Mouse (Mus musculus) layer of hippocampus, postnatal 10 days (tissue): ENCODE results near the gene Gns. TPM values are rescaled to one million over a fixed set of nuclear protein-coding genes. Genes with fewer than 3 reads are reported as not detected.

Experiments
- DNase-seq, 2 experiments: peaks; one replicate each; pipeline ENCODE4 v3.0.0; 2021; ENCODE audit warnings: low spot score in 2 of 2
- total RNA-seq, 2 experiments: library from RNA; stranded (reverse); gene quantifications; 2 replicates each; pipeline ENCODE4 v1.2.3; 2021

Gene Gns
- total RNA-seq, 2 experiments from 2014 or later, result 75.8 to 79.0 TPM

GRCm38 (mm10) chr10:121364306-121364705 is 584 bp upstream of the Gns start:
- DNase-seq, result no peak

GRCm38 (mm10) chr10:121365781-121366272 is 937 bp downstream of the Gns start:
- DNase-seq, result no peak

- no peak for DNase-seq
Measured at GRCm38 (mm10) chr10:121367271-121367670, 2.4 kb downstream of the Gns start.

- no peak for DNase-seq
Measured at GRCm38 (mm10) chr10:121367780-121368179, 2.9 kb downstream of the Gns start.

GRCm38 (mm10) chr10:121368783-121369465 is 4.0 kb downstream of the Gns start:
- no peak for DNase-seq

- DNase-seq, result no peak
Measured at GRCm38 (mm10) chr10:121370777-121371176, 5.9 kb downstream of the Gns start.

- DNase-seq, result no peak
Measured at GRCm38 (mm10) chr10:121374013-121374412, 9.1 kb downstream of the Gns start.

GRCm38 (mm10) chr10:121374693-121375620 is 10.1 kb downstream of the Gns start:
- no peak for DNase-seq

GRCm38 (mm10) chr10:121375649-121376493 is 11.0 kb downstream of the Gns start:
- DNase-seq, result no peak

- DNase-seq, result no peak
Measured at GRCm38 (mm10) chr10:121376530-121377271, 11.8 kb downstream of the Gns start.

- no peak for DNase-seq
Measured at GRCm38 (mm10) chr10:121379387-121379786, 14.5 kb downstream of the Gns start.

- no peak for DNase-seq
Measured at GRCm38 (mm10) chr10:121381280-121381679, 16.4 kb downstream of the Gns start.

GRCm38 (mm10) chr10:121384710-121385109 is 19.8 kb downstream of the Gns start:
- DNase-seq, result no peak

GRCm38 (mm10) chr10:121385695-121386094 is 20.8 kb downstream of the Gns start:
- DNase-seq, result no peak

GRCm38 (mm10) chr10:121386347-121386746 is 21.5 kb downstream of the Gns start:
- DNase-seq, result no peak

- DNase-seq, result no peak
Measured at GRCm38 (mm10) chr10:121390602-121391001, 25.7 kb downstream of the Gns start.

- no peak for DNase-seq
Measured at GRCm38 (mm10) chr10:121391901-121392300, 27.0 kb downstream of the Gns start.

- DNase-seq, result no peak
Measured at GRCm38 (mm10) chr10:121394270-121394669, 29.4 kb downstream of the Gns start.

GRCm38 (mm10) chr10:121394789-121395325 is 30.0 kb downstream of the Gns start:
- no peak for DNase-seq

- DNase-seq, result no peak
Measured at GRCm38 (mm10) chr10:121395542-121396176, 30.8 kb downstream of the Gns start.
